Mouse (Mus musculus): Measurements from ENCODE around the gene Gm43191. TPM values are rescaled to one million over a fixed set of nuclear protein-coding genes. Genes with fewer than 3 reads are reported as not detected.
"Not testable (repeated sequence)": the region's sequence is repeated elsewhere in the genome, so short reads cannot be mapped to it uniquely, and the experiment has no call there.

Gene Gm43191
- polyA plus RNA-seq, 1 experiment from 2014 or later = not detected

GRCm38 (mm10) chr3:116658928-116659565, 22.0 kb downstream of the Gm43191 start:
- H3K4me3 ChIP-seq (replicated peaks) = no peak overlapping the region
- H3K9ac ChIP-seq = no peak overlapping the region
- no peak overlapping the region for H3K4me2 ChIP-seq
- no peaks in the 10 kb centered on the region for H3K36me3 ChIP-seq (replicated peaks)
- peaks cover 30% of the 10 kb centered on the region for H3K4me1 ChIP-seq
- H3K27ac ChIP-seq = no peak overlapping the region
- WGBS = 69% methylated on average over 15 of the region's 15 CpGs
- H3K27me3 ChIP-seq = no peaks in the 10 kb centered on the region
- H3K9me3 ChIP-seq = no peaks in the 10 kb centered on the region
- ATAC-seq (ENCODE audit: low FRiP score) = no peak

GRCm38 (mm10) chr3:116656184-116656965, 24.7 kb downstream of the Gm43191 start:
- 82% methylated on average over 7 of the region's 7 CpGs for WGBS
- Histone ChIP-seq H3K4me3 (replicated peaks) (no peak overlapping the region), H3K36me3 (replicated peaks) (no peaks in the 10 kb centered on the region), H3K9ac (no peak overlapping the region), H3K9me3 (no peaks in the 10 kb centered on the region), H3K27me3 (no peaks in the 10 kb centered on the region), H3K4me1 (peaks cover 40% of the 10 kb centered on the region), H3K27ac (no peak overlapping the region), H3K4me2 (no peak overlapping the region)
- ATAC-seq (ENCODE audit: low FRiP score) = no peak

GRCm38 (mm10) chr3:116654051-116654450, 27.0 kb downstream of the Gm43191 start:
- H3K4me2 ChIP-seq; ATAC-seq (ENCODE audit: low FRiP score); H3K27me3 ChIP-seq; H3K4me3 ChIP-seq (replicated peaks); H3K36me3 ChIP-seq (replicated peaks); H3K27ac ChIP-seq; H3K9ac ChIP-seq; H3K9me3 ChIP-seq: not testable (repeated sequence)
- H3K4me1 ChIP-seq = peaks cover 19% of the 10 kb centered on the region
- 91% methylated on average over 11 of the region's 11 CpGs for WGBS

- ATAC-seq (ENCODE audit: low FRiP score) = no peak
- Histone ChIP-seq H3K36me3 (replicated peaks) (peaks cover 7% of the 10 kb centered on the region; the same call in 1 of the 2 replicates), H3K27me3 (no peaks in the 10 kb centered on the region), H3K4me3 (replicated peaks) (no peak overlapping the region), H3K4me2 (no peak overlapping the region), H3K9me3 (no peaks in the 10 kb centered on the region), H3K4me1 (peaks cover 15% of the 10 kb centered on the region), H3K9ac (no peak overlapping the region), H3K27ac (no peak overlapping the region)
- 86% methylated on average over 5 of the region's 5 CpGs for WGBS
Observed at GRCm38 (mm10) chr3:116653278-116653945, 27.6 kb downstream of the Gm43191 start.

- H3K4me1 ChIP-seq = peaks cover 15% of the 10 kb centered on the region
- no peak overlapping the region for H3K4me2 ChIP-seq
- no peaks in the 10 kb centered on the region for H3K9me3 ChIP-seq
- peaks cover 7% of the 10 kb centered on the region; the same call in 1 of the 2 replicates for H3K36me3 ChIP-seq (replicated peaks)
- H3K4me3 ChIP-seq (replicated peaks) = no peak overlapping the region
- no peak overlapping the region for H3K27ac ChIP-seq
- no peaks in the 10 kb centered on the region for H3K27me3 ChIP-seq
- H3K9ac ChIP-seq = no peak overlapping the region
- ATAC-seq (ENCODE audit: low FRiP score) = 0 out of 2 replicates have a peak, but pooled peaks have one; percentile 33
- WGBS = 66% methylated on average over 3 of the region's 3 CpGs
Observed at GRCm38 (mm10) chr3:116652033-116652446, 29.0 kb downstream of the Gm43191 start.

GRCm38 (mm10) chr3:116650698-116651097, 30.4 kb downstream of the Gm43191 start:
- H3K27ac ChIP-seq = no peak overlapping the region
- ATAC-seq (ENCODE audit: low FRiP score) = no peak
- H3K4me3 ChIP-seq (replicated peaks) = no peak overlapping the region
- H3K4me1 ChIP-seq = peaks cover 13% of the 10 kb centered on the region
- H3K9me3 ChIP-seq = no peaks in the 10 kb centered on the region
- H3K9ac ChIP-seq = no peak overlapping the region
- 97% methylated on average over 9 of the region's 9 CpGs for WGBS
- H3K27me3 ChIP-seq = no peaks in the 10 kb centered on the region
- H3K36me3 ChIP-seq (replicated peaks) = peaks cover 16% of the 10 kb centered on the region
- H3K4me2 ChIP-seq = no peak overlapping the region

- H3K27me3 ChIP-seq = no peaks in the 10 kb centered on the region
- ATAC-seq (ENCODE audit: low FRiP score) = no peak
- no peak overlapping the region for H3K27ac ChIP-seq
- no peak overlapping the region for H3K4me3 ChIP-seq (replicated peaks)
- 91% methylated on average over 7 of the region's 7 CpGs for WGBS
- H3K9me3 ChIP-seq = no peaks in the 10 kb centered on the region
- peaks cover 32% of the 10 kb centered on the region for H3K36me3 ChIP-seq (replicated peaks)
- H3K4me1 ChIP-seq = peaks cover 13% of the 10 kb centered on the region
- no peak overlapping the region for H3K9ac ChIP-seq
- no peak overlapping the region for H3K4me2 ChIP-seq
Observed at GRCm38 (mm10) chr3:116648805-116649204, 32.3 kb downstream of the Gm43191 start.

- Histone ChIP-seq H3K27me3 (no peaks in the 10 kb centered on the region), H3K27ac (no peak overlapping the region), H3K4me1 (no peaks in the 10 kb centered on the region), H3K9ac (no peak overlapping the region), H3K4me3 (replicated peaks) (no peak overlapping the region), H3K36me3 (replicated peaks) (peaks cover 52% of the 10 kb centered on the region), H3K9me3 (no peaks in the 10 kb centered on the region), H3K4me2 (no peak overlapping the region)
- ATAC-seq (ENCODE audit: low FRiP score) = no peak
- 96% methylated on average over 1 of the region's 1 CpGs for WGBS
Observed at GRCm38 (mm10) chr3:116646387-116646786, 34.7 kb downstream of the Gm43191 start.

GRCm38 (mm10) chr3:116642373-116642772, 38.7 kb downstream of the Gm43191 start:
- Histone ChIP-seq H3K36me3 (replicated peaks) (peaks cover 79% of the 10 kb centered on the region), H3K4me2 (no peak overlapping the region), H3K9me3 (no peaks in the 10 kb centered on the region), H3K27me3 (no peaks in the 10 kb centered on the region), H3K4me3 (replicated peaks) (no peak overlapping the region), H3K9ac (no peak overlapping the region), H3K27ac (no peak overlapping the region), H3K4me1 (no peaks in the 10 kb centered on the region)
- no peak for ATAC-seq (ENCODE audit: low FRiP score)
- 95% methylated on average over 2 of the region's 2 CpGs for WGBS

GRCm38 (mm10) chr3:116641811-116642371, 39.2 kb downstream of the Gm43191 start:
- no peaks in the 10 kb centered on the region for H3K27me3 ChIP-seq
- H3K4me2 ChIP-seq = no peak overlapping the region
- no peaks in the 10 kb centered on the region for H3K9me3 ChIP-seq
- WGBS = 94% methylated on average over 6 of the region's 6 CpGs
- no peak overlapping the region for H3K9ac ChIP-seq
- no peak for ATAC-seq (ENCODE audit: low FRiP score)
- peaks cover 83% of the 10 kb centered on the region for H3K36me3 ChIP-seq (replicated peaks)
- no peak overlapping the region for H3K4me3 ChIP-seq (replicated peaks)
- H3K27ac ChIP-seq = no peak overlapping the region
- H3K4me1 ChIP-seq = no peaks in the 10 kb centered on the region

GRCm38 (mm10) chr3:116640024-116640423, 41.0 kb downstream of the Gm43191 start:
- no peaks in the 10 kb centered on the region for H3K27me3 ChIP-seq
- no peak overlapping the region for H3K4me2 ChIP-seq
- H3K9me3 ChIP-seq = no peaks in the 10 kb centered on the region
- H3K36me3 ChIP-seq (replicated peaks) = peaks cover 86% of the 10 kb centered on the region
- no peak overlapping the region for H3K9ac ChIP-seq
- no peak overlapping the region for H3K27ac ChIP-seq
- H3K4me3 ChIP-seq (replicated peaks) = no peak overlapping the region
- 92% methylated on average over 1 of the region's 1 CpGs for WGBS
- ATAC-seq (ENCODE audit: low FRiP score) = no peak
- H3K4me1 ChIP-seq = no peaks in the 10 kb centered on the region

GRCm38 (mm10) chr3:116638572-116638971, 42.5 kb downstream of the Gm43191 start:
- Histone ChIP-seq H3K4me2 (no peak overlapping the region), H3K27me3 (no peaks in the 10 kb centered on the region), H3K9ac (no peak overlapping the region), H3K36me3 (replicated peaks) (peaks cover 90% of the 10 kb centered on the region), H3K27ac (no peak overlapping the region), H3K9me3 (no peaks in the 10 kb centered on the region), H3K4me3 (replicated peaks) (no peak overlapping the region), H3K4me1 (no peaks in the 10 kb centered on the region)
- 91% methylated on average over 7 of the region's 7 CpGs for WGBS
- no peak for ATAC-seq (ENCODE audit: low FRiP score)
